ENCODE assay signal across 26 mouse cellular contexts in genomic region chr4:153001761-153002160, GRCm38 (mm10).
"Had no signal": no experiment of that assay in that cellular context is flagged by ENCODE, and none has a peak within 500 bp of the region (broad histone marks: within the 10 kb centered on the region; RNA-seq: fewer than 3 reads in every experiment).

No protein-coding gene starts in this region.

- H3K27ac ChIP-seq: embryonic facial prominence, embryonic 10.5 days; embryonic facial prominence, embryonic 12.5 days; embryonic facial prominence, embryonic 13.5 days; embryonic facial prominence, embryonic 15.5 days; forebrain, embryonic 10.5 days; forebrain, embryonic 12.5 days; forebrain, embryonic 13.5 days; forebrain, embryonic 15.5 days; gastrocnemius, adult 2 months; heart, adult 2 months had no signal

- ATAC-seq: forebrain, embryonic 13.5 days; forebrain, embryonic 14.5 days; forebrain, embryonic 15.5 days; forebrain, embryonic 16.5 days; forebrain, postnatal 0 days had no signal

- H3K4me1 ChIP-seq: embryonic facial prominence, embryonic 12.5 days; embryonic facial prominence, embryonic 13.5 days; embryonic facial prominence, embryonic 15.5 days had no signal

- H3K9ac ChIP-seq: embryonic facial prominence, embryonic 12.5 days; embryonic facial prominence, embryonic 13.5 days; embryonic facial prominence, embryonic 15.5 days; forebrain, embryonic 12.5 days; forebrain, embryonic 13.5 days; forebrain, embryonic 15.5 days; forebrain, postnatal 0 days had no signal

- H3K27me3 ChIP-seq: embryonic facial prominence, embryonic 12.5 days; embryonic facial prominence, embryonic 13.5 days; embryonic facial prominence, embryonic 15.5 days; forebrain, embryonic 15.5 days had no signal

- H3K4me2 ChIP-seq: embryonic facial prominence, embryonic 12.5 days; embryonic facial prominence, embryonic 13.5 days; embryonic facial prominence, embryonic 15.5 days; forebrain, embryonic 12.5 days; forebrain, embryonic 13.5 days; forebrain, embryonic 15.5 days had no signal

- H3K4me3 ChIP-seq: embryonic facial prominence, embryonic 10.5 days; embryonic facial prominence, embryonic 12.5 days; embryonic facial prominence, embryonic 13.5 days; embryonic facial prominence, embryonic 15.5 days; erythroblast, embryonic 14.5 days; forebrain, embryonic 10.5 days; forebrain, embryonic 12.5 days; forebrain, embryonic 13.5 days; forebrain, embryonic 15.5 days; gastrocnemius, adult 2 months; heart, adult 2 months had no signal

- H3K36me3 ChIP-seq: embryonic facial prominence, embryonic 10.5 days; embryonic facial prominence, embryonic 12.5 days; embryonic facial prominence, embryonic 13.5 days; embryonic facial prominence, embryonic 15.5 days; forebrain, embryonic 10.5 days; forebrain, embryonic 12.5 days; forebrain, embryonic 15.5 days had no signal

- H3K9me3 ChIP-seq: embryonic facial prominence, embryonic 10.5 days; embryonic facial prominence, embryonic 13.5 days; embryonic facial prominence, embryonic 15.5 days; forebrain, embryonic 10.5 days; forebrain, embryonic 12.5 days; forebrain, embryonic 13.5 days; forebrain, embryonic 15.5 days had no signal

- DNase-seq: cerebellum, adult 2 months; cerebellum, adult 8-10 months; cerebellum, adult 9-10 months; cerebellum, postnatal 25 days; cerebellum, postnatal 36 days; embryo, embryonic 11 days; forebrain, postnatal 0 days; gastrocnemius, adult 2 months; gastrocnemius, postnatal 10 days; gastrocnemius, postnatal 14 days; gastrocnemius, postnatal 25 days; gastrocnemius, postnatal 36 days; heart, adult 11 months; heart, adult 18-20 months; heart, adult 2 months had no signal
